Mouse (Mus musculus) activated CD4-positive, CD25-positive, alpha-beta regulatory T cell, adult 4 months (primary cell): ENCODE results near the gene Prkce. TPM values are rescaled to one million over a fixed set of nuclear protein-coding genes. Genes with fewer than 3 reads are reported as not detected.

Source experiments
- ATAC-seq: one replicate; pipeline ENCODE4 v1.8.0; 2017
- polyA plus RNA-seq, 2 experiments: library from polyadenylated mRNA; unstranded; fragments of 100-300 nt; shearing (Covaris generic); gene quantifications; one replicate each; pipeline ENCODE4 v1.2.1; 2017

The Prkce gene
- polyA plus RNA-seq, 2 experiments from 2014 or later, result 2.1 to 2.9 TPM

- ATAC-seq, result no peak
These were observed 326.4 kb downstream of the Prkce start for GRCm38 (mm10) chr17:86493891-86494420.

DNA sequence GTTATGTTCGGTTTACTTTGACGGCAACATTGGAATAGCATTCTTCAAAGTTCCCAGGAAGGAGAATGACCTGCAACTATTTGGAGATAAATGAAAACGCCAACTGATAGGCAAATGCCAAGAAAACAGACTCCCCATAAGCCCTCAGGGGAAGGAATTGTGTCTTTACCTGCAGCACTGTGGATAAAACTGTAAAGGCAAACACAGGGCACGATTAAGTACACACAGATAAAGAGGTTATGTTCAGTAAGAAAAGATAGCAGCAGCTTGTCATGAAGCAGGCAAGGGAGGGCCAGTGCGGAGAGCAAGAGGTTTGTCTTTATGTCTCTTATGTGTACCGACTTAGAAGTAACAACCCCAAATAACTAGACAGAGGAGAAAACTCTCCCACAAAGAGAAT, 326.9 kb downstream of the Prkce start:
- ATAC-seq, result no peak

- ATAC-seq, result no peak
These were observed 327.3 kb downstream of the Prkce start for GRCm38 (mm10) chr17:86494895-86495294.

DNA sequence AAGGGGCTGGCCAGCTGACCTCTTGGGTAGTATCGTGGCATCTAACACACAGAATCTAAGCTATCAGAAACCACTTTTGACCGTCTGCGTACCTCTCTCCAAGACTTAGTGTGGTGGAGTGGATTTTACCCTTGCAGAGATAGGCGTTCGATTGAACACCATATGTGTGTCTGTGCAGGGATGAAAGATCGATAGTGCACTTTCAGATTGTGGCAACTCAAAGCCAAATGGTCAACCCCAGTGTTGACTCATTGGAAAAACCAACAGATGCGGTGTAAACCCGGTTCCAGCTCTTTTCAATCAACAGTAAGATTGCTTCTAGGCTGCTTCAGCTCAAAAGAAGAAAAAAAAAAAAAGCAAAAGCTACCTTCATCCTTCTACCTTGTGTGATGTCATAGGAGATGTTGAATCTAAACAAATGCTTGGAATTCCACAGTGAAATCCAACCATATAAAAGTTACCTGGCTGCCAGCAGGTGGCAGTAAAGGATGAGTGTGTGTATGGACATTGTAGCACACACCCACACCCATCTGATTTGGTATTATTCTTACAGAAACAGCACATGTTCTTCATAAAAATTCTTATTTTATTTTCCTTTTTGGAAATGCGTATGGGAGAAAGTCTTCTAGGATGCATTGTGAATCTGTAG, 328.7 kb downstream of the Prkce start:
- ATAC-seq, result no peak

GRCm38 (mm10) chr17:86497302-86497701, 329.7 kb downstream of the Prkce start:
- ATAC-seq, result no peak

- no peak for ATAC-seq
These were observed 331.9 kb downstream of the Prkce start for GRCm38 (mm10) chr17:86499359-86500045.

- ATAC-seq, result no peak
These were observed 333.8 kb downstream of the Prkce start for GRCm38 (mm10) chr17:86501393-86501792.

- ATAC-seq, result no peak
These were observed 335.8 kb downstream of the Prkce start for GRCm38 (mm10) chr17:86503208-86503897.

- no peak for ATAC-seq
These were observed 337.6 kb downstream of the Prkce start, which contains the start of gene Gm10309 for GRCm38 (mm10) chr17:86505183-86505631. Gene Gm10309, minus strand, starts transcription at chr17:86505232.

GRCm38 (mm10) chr17:86506881-86507280, 339.3 kb downstream of the Prkce start:
- no peak for ATAC-seq

DNA sequence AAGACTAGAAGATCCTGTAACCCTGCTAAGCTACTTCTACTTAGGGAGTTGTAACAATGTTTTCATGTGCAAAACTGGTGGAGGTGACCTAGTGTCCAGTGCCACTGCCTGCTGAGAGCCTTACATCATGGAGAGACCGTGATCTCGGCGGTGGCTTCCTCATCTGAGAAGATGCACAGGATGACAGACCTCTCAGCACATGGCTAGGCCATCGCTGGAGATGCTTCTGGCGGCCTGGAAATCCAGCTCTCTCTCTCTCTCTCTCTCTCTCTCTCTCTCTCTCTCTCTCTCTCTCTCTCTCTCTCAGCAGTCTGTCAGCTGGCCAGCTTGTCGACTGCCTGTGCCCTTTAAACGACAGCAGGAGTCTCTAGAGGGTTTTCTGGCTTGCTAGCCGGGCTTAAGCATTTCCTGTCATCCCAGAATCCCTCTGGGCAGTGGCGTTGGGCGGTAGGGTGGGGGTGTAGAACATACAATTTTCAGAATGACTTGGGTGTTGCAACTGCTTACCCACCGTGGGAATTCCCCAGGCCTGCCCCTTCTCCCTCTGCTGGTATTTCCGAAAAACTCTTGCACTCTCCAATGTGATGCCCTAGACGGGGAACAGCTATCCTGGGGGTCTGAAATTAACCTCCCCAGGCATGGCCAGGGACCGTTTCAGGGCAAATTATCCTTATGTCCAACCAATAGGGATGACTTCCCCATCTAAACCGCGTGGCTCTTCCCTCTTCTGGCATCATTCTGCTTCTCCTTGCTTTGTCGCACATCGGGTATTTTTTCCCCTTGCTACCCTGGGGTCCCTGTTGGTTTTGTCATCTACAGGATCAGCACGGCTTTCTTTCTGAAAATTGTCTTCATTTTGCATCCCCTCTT, 340.0 kb downstream of the Prkce start:
- ATAC-seq, result peak; percentile 36

DNA sequence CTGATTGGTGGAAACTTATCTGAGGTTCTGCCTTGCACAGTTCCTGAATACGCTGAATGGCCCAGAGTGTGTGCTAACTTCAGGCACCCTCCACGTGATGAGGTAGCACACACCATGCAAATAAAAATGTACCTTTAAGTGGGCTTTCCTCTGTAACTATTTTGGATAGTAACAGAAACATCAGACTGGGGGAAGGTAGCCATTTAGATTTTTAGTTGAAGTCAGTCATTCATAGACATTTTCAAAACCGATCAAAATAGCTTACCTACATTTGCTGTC, 340.6 kb downstream of the Prkce start:
- ATAC-seq, result no peak

GRCm38 (mm10) chr17:86509871-86510270, 342.3 kb downstream of the Prkce start:
- ATAC-seq, result no peak

- ATAC-seq, result no peak
These were observed 347.5 kb downstream of the Prkce start for GRCm38 (mm10) chr17:86514974-86515620.

- ATAC-seq, result no peak
These were observed 349.0 kb downstream of the Prkce start for GRCm38 (mm10) chr17:86516630-86517029.

- no peak for ATAC-seq
These were observed 351.0 kb downstream of the Prkce start for GRCm38 (mm10) chr17:86518604-86519003.

- no peak for ATAC-seq
These were observed 353.7 kb downstream of the Prkce start for GRCm38 (mm10) chr17:86521252-86521651.

DNA sequence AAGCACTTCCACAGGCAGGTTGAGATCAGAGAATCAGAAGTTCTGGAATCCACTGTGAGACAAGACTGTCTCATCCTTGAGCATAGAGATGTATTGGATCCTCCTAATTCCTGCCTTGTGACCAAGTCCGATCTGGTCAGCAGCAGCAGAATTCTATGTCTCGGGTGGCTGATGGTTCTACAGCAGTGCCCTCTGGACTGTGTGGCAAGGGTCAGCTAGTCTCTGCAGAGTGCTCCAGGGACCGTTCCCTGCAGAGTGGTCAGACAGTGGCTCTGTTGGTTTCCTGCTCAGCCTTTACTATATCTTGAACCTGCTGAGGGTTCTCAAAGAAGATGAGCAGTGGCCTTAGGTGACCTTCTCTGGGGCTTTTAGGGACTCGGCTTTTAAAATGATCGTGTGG, 355.1 kb downstream of the Prkce start:
- ATAC-seq, result no peak

- no peak for ATAC-seq
These were observed 355.8 kb downstream of the Prkce start for GRCm38 (mm10) chr17:86523374-86523773.

DNA sequence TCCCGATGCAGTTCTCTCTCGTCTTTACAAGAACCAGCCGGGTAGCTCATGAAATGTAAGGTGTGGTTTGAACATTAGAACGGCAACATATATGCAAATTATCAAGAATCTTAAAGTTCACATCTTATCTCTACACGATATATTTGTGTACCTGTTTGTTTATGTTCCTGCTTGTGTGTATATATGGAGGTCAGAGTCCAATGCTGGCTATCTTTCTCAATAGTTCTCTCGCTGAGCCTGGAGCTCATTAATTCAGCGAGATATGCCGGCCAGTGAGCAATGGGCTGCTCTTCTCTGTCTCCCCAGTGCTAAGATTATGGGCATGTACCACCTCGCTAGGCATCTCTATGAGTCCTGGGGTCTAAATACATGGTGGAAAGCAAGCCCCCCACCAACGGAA, 356.3 kb downstream of the Prkce start:
- no peak for ATAC-seq

- ATAC-seq, result no peak
These were observed 357.5 kb downstream of the Prkce start for GRCm38 (mm10) chr17:86525075-86525474.

- no peak for ATAC-seq
These were observed 358.4 kb downstream of the Prkce start for GRCm38 (mm10) chr17:86526016-86526415.
